Mouse (Mus musculus) kidney, adult 11 months (tissue): Measurements from ENCODE around the gene Itga5.

Experiments
- DNase-seq: peaks from one replicate; pipeline ENCODE4 v3.0.0; 2022

Gene Itga5

GRCm38 (mm10) chr15:103308056-103308875 is 58.3 kb downstream of the Itga5 start:
- DNase-seq: peak; percentile 47

- DNase-seq: peak; percentile 90
These were observed 59.4 kb downstream of the Itga5 start for GRCm38 (mm10) chr15:103307125-103307524.

GRCm38 (mm10) chr15:103305792-103306645 is 60.5 kb downstream of the Itga5 start:
- peak; percentile 66 for DNase-seq

GRCm38 (mm10) chr15:103305070-103305678 is 61.4 kb downstream of the Itga5 start:
- DNase-seq: peak; percentile 99

GRCm38 (mm10) chr15:103304616-103304969 is 62.0 kb downstream of the Itga5 start:
- DNase-seq: no peak

- DNase-seq: no peak
These were observed 62.5 kb downstream of the Itga5 start for GRCm38 (mm10) chr15:103303916-103304615.

- DNase-seq: no peak
These were observed 64.1 kb downstream of the Itga5 start for GRCm38 (mm10) chr15:103302341-103303021.

- no peak for DNase-seq
These were observed 64.8 kb downstream of the Itga5 start for GRCm38 (mm10) chr15:103301547-103302340.

- DNase-seq: no peak
These were observed 65.5 kb downstream of the Itga5 start for GRCm38 (mm10) chr15:103301046-103301445.

- no peak for DNase-seq
These were observed 66.0 kb downstream of the Itga5 start for GRCm38 (mm10) chr15:103300560-103300959.

GRCm38 (mm10) chr15:103300067-103300471 is 66.5 kb downstream of the Itga5 start:
- DNase-seq: no peak

- DNase-seq: no peak
These were observed 66.9 kb downstream of the Itga5 start for GRCm38 (mm10) chr15:103299644-103300043.

- no peak for DNase-seq
These were observed 67.5 kb downstream of the Itga5 start for GRCm38 (mm10) chr15:103298861-103299616.

- DNase-seq: no peak
These were observed 68.5 kb downstream of the Itga5 start for GRCm38 (mm10) chr15:103298026-103298425.

GRCm38 (mm10) chr15:103297313-103297712 is 69.2 kb downstream of the Itga5 start:
- DNase-seq: no peak

GRCm38 (mm10) chr15:103295851-103296250 is 70.7 kb downstream of the Itga5 start:
- no peak for DNase-seq

GRCm38 (mm10) chr15:103294649-103295048 is 71.9 kb downstream of the Itga5 start:
- DNase-seq: no peak
